In genomic region chr9:109899774-109900173, GRCm38 (mm10) we compare ENCODE assay signal across 11 mouse cellular contexts. TPM values are rescaled to one million over a fixed set of nuclear protein-coding genes. Genes with fewer than 3 reads are reported as not detected.
DNase-seq lines count a peak whose midpoint lies in the region; TF ChIP-seq lines count a peak whose summit lies in the region.
"Had no signal": no experiment of that assay in that cellular context is flagged by ENCODE, and none has a peak within 500 bp of the region (broad histone marks: within the 10 kb centered on the region; RNA-seq: fewer than 3 reads in every experiment).

No protein-coding gene starts in this region.

- no peak for TF ChIP-seq CTCF in liver, adult 2 months (IDR thresholded peaks at IDR 0.05; ENCODE audit: low read depth, low read length)

- no peak for TF ChIP-seq POLR2A in liver, adult 2 months (IDR thresholded peaks at IDR 0.05; ENCODE audit: extremely low read depth, insufficient read depth, low read length)

- peaks cover 14% of the 10 kb centered on the region for H3K4me1 ChIP-seq in liver, adult 2 months (ENCODE audit: control insufficient read depth, insufficient read depth, low read length)

- DNase-seq in liver, adult 2 months (ENCODE audit: extremely low read depth, low read depth, low spot score), result no peak
- DNase-seq in liver, result no peak
- DNase-seq in heart, adult 8-10 months (ENCODE audit: low spot score), result peak; percentile 54
- peak; percentile 18 for DNase-seq in heart, postnatal 4 days
- peak; percentile 15 to 49 for DNase-seq in lung, postnatal 4 days
- DNase-seq in spleen, postnatal 36 days (ENCODE audit: low spot score in 2 of 2), result no peak
- DNase-seq in layer of hippocampus, adult 11-12 months (ENCODE audit: low spot score), result no peak
- DNase-seq: liver, embryonic 13.5 days had no signal

- no peak overlapping the region for H3K4me3 ChIP-seq in liver, adult 2 months (ENCODE audit: insufficient read depth, low read depth, low read length)
- H3K4me3 ChIP-seq: liver, embryonic 13.5 days had no signal

- no peaks in the 10 kb centered on the region for H3K79me2 ChIP-seq in liver, adult 2 months (ENCODE audit: control insufficient read depth, insufficient read depth, low read length)

- H3K36me3 ChIP-seq in liver, adult 2 months (ENCODE audit: control insufficient read depth, insufficient read depth, low read length), result no peaks in the 10 kb centered on the region

- no peaks in the 10 kb centered on the region for H3K27me3 ChIP-seq in liver, adult 2 months (ENCODE audit: control insufficient read depth, insufficient read depth, low read length)
- H3K27me3 ChIP-seq: liver, embryonic 13.5 days had no signal

- peak overlapping the region; percentile 63 for H3K27ac ChIP-seq in liver, adult 2 months (replicated peaks; ENCODE audit: insufficient read depth, low read depth, low read length)
- H3K27ac ChIP-seq: liver, embryonic 13.5 days had no signal

- no peak overlapping the region for H3K9ac ChIP-seq in liver, adult 2 months (ENCODE audit: low read depth, low read length)
- H3K9ac ChIP-seq: liver, embryonic 13.5 days had no signal

- WGBS in liver, adult 2 months, result 53% methylated on average over 8 of the region's 8 CpGs

RNA-seq across cellular contexts. Expression of gene Cdc25a, which starts 24.4 kb away (rescaled TPM):
- 0.92 and 2.1 TPM in 2 replicates for total RNA-seq in liver, adult 2 months (2014; rRNA removed)
- polyA plus RNA-seq in liver, adult 2 months (2012; rRNA removed), result 0.73 and 0.87 TPM in 2 replicates
- 1 to 10 TPM; 4.8 to 5.6 (median 5.2) TPM for total RNA-seq in heart, adult 8-10 months (2022)
- 10 to 100 TPM; 16.3 to 17.2 TPM for total RNA-seq in heart, postnatal 4 days (2021)

RNA-seq across cellular contexts. Expression of gene Map4, which starts 31.5 kb away (rescaled TPM):
- 16.8 and 19.3 TPM in 2 replicates for total RNA-seq in liver, adult 2 months (2014; rRNA removed)
- polyA plus RNA-seq in liver, adult 2 months (2012; rRNA removed), result 43.2 and 50.9 TPM in 2 replicates
- 100 to 1,000 TPM; 319 to 422 (median 395) TPM for total RNA-seq in heart, adult 8-10 months (2022)
- 100 to 1,000 TPM; 282 to 291 TPM for total RNA-seq in heart, postnatal 4 days (2021)

RNA-seq across cellular contexts. Expression of gene Camp, which starts 50.4 kb away (rescaled TPM):
- not detected in 2 replicates for total RNA-seq in liver, adult 2 months (2014; rRNA removed)
- 0.17 and 0.45 TPM in 2 replicates for polyA plus RNA-seq in liver, adult 2 months (2012; rRNA removed)
- under 1 TPM in 1 of 4 experiments, not detected in 3; 0.49 TPM for total RNA-seq in heart, adult 8-10 months (2022)
- 1 to 10 TPM in 1 of 2 experiments, under 1 TPM in 1; 0.50 to 1.0 TPM for total RNA-seq in heart, postnatal 4 days (2021)
- total RNA-seq: gastrocnemius, adult 8-10 months; MEL had no signal
- polyA plus RNA-seq: urinary bladder, adult 2 months had no signal

Comparison
In these comparisons a context has a peak if more than half of its experiments do, and no peak if none do; other contexts are left out.
1. DNase-seq: peak in heart, adult 8-10 months (single experiment), heart, postnatal 4 days (single experiment) and lung, postnatal 4 days (2 of 2); none in liver, adult 2 months (single experiment), liver (single experiment), spleen, postnatal 36 days (0 of 2) and layer of hippocampus, adult 11-12 months (single experiment).
2. RNA of gene Map4, which starts 31.5 kb away (total RNA-seq): 319 to 422 TPM in heart, adult 8-10 months and 282 to 291 TPM in heart, postnatal 4 days; 16.8 to 19.3 TPM in liver, adult 2 months; every median in the first group is over 10 times any median in the second.